Mouse (Mus musculus) ovary, adult 18-20 months (tissue): ENCODE measurements around the gene Unc13d.
"Not testable (repeated sequence)": the region's sequence is repeated elsewhere in the genome, so short reads cannot be mapped to it uniquely, and the experiment has no call there.

Experiments used
- DNase-seq: peaks from one replicate; pipeline ENCODE4 v3.0.0; 2022; ENCODE audit warnings: low spot score, mixed read lengths

Unc13d gene

GRCm38 (mm10) chr11:116100385-116100784, 22.6 kb upstream of the Unc13d start:
- DNase-seq: no peak

DNA sequence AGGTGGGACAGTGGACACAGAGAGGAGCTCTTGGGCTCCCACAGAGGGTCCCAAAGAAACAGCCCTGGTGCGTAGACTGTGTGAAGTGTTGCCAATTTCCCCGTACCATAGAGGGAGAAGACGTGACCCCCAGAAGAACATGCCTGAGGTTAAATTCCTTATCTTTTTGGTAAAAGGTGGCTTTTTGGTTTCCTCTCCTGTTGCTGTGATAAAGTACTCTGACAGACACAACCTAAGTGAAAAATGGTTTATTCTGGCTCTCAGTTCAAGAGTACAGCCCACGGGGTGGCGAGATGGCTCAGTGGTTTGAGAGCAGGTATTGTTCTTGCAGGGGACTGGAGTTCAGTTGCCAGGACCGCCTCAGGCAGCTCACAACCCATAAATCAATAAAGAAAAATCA, 21.7 kb upstream of the Unc13d start:
- no peak for DNase-seq

DNA sequence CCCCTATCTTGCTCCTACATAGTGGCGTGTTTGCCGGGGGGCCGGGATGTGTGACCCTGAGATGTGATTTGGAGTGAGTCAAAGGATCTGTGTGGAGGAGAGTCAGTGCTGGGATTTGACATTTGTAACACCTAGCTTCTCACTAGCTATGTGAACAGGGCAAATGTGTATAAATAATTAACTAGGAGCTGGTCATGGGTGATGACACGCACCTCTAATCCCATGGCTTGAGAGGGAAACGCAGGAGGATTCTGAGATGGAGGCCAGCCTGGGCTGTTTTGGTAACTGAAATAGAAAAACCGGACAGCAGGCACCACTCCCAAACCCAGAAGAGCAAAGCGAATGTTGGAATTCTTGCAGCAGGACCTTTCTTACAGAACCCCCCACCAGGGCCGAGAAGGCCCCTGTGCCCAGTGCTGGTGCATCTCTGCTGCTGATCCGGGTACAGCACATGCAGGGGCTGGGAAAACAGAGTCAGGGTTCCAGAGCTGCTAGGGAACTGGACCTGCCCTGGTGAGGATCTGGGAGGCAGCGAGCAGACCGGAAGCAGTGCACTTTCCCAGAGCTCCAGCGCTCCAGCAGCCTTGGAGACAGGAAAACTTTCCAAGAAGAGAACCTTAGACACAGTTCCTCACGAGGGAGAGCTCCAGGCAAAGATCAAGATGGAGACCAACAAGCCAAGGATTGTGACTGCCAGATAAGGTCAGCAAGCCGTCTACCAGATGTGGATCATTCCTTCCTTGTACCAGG, 21.1 kb upstream of the Unc13d start:
- DNase-seq: no peak

DNA sequence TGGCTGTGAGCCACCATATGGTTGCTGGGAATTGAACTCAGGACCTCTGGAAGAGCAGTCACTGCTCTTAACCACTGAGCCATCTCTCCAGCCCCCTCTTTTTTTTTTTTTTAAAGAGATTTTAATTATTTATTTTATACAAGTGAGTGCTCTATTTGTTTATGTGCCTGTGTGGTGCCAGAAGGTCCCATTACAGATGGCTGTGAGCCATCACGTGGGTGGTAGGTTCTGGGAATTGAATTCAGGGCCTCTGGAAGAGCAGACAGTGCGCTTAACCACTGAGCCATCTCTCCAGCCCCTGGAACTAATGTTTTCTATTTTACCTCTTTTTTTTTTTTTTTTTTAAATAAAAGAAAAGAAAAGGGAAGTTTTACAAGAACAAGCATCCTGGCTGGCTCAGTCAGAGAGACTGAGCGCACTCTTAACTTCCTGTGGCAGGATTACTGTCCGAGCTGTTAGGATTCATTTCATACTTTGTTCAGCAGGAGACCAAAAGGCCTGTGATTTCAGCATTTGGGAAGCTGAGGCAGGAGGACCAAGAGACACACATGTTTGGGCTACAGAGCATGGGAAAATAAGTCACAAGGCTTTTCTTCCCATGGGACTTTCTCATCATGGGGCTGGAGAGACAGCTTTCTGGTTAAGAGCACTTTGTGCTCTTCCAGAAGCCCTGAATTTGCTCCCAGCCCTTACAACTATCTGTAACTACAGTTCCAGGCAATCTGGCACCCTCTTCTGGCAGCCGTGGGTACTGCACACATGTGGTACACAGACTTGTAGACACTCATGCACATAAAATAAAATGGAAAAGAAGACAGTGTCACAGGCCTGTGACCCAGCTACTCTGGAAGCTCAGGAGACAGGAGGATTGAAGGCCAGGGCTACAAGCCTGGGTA, 18.7 kb upstream of the Unc13d start:
- no peak for DNase-seq

DNA sequence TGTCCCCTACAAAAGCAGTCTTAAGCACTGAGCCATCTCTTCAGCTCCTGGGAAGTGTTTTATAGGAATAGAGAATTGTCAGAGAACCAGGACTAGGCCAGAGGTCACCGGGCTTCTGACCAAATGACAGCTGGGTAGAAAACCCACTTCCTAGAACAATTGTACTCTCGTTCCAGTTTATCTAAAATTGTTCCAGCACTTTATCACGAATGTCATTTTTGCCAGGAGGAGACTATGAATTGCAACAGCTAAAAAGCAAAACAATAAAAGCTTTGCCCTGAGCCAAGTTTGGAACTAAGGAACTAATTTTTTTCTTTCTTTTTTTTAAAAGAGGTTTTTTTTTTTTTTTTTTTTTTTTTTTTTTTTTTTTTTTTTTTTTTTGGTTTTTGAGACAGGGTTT, 17.8 kb upstream of the Unc13d start:
- peak; percentile 70 for DNase-seq

DNA sequence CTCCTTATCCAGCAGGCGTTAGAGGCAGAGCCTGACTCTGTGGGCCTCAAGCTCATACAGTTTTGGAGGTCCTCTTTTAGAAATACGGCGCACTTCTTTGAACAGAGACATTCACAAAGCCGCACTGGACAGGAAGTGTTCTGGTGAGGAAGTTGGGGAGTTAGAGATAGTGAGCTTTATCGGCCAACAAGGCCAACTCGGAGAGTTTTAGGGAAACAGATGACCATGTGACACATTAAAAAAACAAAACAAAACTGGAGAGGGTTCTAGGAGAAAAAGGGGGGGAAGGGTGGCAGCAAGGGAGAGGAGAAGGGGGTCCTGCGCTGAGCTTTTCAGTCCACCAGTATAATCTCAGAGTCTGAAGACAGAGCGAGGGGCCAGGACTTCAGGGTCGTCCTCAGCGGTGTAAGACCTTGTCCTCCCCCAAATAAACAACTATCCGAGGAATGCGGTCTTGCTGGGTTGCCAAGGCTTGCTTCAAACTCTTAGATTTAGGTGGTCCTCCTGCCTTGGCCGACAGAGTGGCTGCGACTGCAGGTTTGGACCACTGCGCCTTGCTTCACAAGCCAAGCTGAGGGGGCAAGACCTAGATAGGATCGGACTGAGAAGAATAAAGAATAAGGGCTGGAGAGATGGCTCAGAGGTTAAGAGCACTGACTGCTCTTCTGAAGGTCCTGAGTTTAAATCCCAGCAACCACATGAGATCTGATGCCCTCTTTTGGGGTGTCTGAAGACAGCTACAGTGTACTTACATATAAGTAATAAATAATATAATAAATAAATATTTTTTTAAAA, 16.2 kb upstream of the Unc13d start:
- DNase-seq: peak; percentile 60

GRCm38 (mm10) chr11:116092959-116093358, 15.2 kb upstream of the Unc13d start:
- DNase-seq: not testable (repeated sequence)

DNA sequence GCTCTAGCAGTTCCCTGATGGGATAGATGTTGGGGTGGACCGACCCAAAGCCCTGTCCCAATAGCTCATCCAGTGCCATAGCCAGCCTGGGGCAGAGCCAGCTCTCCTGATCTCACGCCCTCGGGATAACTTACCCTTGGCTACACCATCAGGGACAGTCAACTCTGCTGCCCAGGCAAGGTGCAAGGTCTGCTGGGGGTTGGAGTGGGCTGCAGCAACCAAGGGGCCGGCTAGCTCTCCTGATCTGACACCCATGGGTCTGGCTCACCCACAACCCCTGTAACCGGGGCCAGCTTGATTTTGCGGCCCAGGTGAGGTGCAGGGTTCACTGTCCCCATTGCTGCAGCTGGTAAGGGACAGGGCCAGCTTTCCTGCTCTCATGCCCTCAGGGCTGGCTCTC, 13.8 kb upstream of the Unc13d start:
- no peak for DNase-seq

DNA sequence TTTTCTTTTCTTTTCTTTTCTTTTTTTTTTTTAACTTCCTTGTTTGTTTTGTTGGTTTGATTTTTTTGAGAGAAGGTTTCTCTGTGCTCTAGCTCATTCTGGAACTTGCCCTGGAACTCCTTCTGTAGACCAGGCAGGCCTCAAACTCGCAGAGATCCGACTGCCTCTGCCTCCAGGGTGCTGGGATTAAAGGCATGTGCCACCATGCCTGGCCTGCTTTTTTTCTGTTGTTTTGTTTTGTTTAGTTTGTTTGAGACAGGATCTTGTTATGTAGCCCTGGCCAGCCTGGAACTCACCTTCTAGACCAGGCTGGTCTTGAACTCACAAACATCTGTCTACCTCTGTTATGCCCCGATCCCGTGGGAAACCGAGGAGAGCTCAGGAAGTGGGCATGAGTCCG, 11.8 kb upstream of the Unc13d start:
- no peak for DNase-seq

DNA sequence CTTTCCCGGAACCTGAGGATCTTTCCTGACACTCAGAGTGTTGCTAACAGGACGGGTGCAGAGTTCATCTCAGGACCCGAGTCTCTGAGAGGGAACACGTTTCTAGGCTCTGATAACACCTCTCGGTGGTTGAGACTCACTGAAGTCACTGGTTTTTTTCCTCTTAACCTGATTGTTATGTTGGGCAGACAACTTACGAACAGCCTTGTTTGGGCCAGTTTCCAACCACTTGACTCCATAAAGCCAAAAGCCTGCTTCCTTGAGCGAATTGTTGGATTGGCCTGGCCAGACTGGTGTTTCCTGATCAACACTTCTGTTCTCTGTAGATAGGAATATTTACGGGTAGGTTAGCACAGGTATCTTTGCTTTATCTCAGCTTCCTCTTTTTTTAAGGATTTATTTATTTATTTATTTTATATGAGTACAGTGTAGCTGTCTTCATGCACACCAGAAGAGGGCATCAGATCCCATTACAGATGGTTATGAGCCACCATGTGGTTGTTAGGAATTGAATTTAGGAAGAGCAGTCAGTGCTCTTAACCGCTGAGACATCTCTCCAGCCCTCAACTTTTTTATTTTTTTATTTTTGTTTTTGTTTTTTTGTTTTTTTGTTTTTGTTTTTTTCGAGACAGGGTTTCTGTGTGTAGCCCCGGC, 11.1 kb upstream of the Unc13d start:
- no peak for DNase-seq

GRCm38 (mm10) chr11:116088188-116088587, 10.4 kb upstream of the Unc13d start:
- no peak for DNase-seq

- peak; percentile 75 for DNase-seq
These were observed 9.7 kb upstream of the Unc13d start for GRCm38 (mm10) chr11:116087194-116088130.

DNA sequence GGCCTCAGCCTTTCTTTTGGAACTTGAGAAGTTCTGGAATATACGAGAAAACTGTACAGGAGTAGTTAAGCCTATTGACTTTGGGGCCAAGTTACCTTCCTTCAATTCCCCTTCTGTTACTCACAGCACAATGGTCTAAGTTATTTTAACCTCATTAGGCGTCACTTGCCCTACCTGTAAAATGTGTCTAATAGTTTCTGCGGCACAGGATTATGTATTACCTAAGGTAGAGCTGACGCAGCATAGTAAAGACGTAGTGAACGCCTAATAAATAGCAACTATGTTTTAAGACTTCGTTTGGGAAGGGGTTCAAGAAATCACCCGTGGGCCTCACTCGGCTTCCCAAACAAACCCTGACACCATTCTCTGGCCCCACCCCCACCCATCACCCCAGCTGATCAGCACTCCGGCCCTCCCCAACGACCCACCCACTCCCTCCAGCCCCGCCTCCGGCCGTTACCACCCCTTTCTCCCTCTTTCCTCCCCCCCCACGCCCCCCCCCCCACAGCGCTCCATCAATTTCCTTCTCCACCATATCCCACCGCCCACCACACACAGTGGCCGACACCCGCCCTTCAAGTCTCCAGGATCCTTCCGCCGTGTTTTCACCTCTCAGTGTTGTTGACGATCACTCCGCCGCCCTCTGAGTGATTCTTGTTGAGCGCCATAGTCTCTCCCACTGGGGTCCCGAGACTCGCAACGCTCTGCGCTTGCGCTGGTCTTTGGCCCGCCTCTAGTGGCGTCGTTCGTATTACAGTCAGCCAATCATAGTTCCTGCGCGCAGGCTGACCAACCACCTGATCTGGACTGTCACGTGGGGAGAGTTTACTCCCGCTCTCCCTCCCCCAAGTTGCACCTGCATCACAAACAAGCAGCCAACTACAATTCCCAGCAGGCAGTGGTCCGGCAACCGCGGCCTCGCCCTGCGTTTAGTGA, 8.8 kb upstream of the Unc13d start, which contains the start of gene Wbp2:
Gene Wbp2 (minus strand): TSS at position 738 of the 936 bp plus-strand sequence.
- peak; percentile 99 for DNase-seq

- DNase-seq: no peak
These were observed 6.4 kb upstream of the Unc13d start for GRCm38 (mm10) chr11:116084166-116084565.

- no peak for DNase-seq
These were observed 5.4 kb upstream of the Unc13d start for GRCm38 (mm10) chr11:116083096-116083672.

DNA sequence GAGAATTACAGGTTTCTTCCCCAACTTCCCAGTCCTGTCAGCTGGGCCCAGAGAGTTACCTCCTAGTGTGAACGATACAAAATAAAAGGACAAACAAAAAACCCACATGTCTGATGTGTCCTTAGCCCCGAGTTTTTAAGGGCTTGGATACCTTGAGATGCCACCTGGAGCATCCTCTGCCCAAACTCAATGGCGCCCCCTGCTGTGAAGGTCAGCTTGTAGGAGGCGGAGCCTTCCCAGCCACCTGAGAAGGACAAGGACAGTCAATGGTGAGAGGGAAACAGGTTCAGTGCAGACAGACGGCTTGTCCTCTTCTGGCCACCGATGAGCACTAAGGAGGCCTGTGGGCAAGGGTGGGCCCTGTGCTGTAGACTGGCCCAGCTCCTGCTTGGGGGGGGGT, 3.3 kb upstream of the Unc13d start:
- DNase-seq: no peak

DNA sequence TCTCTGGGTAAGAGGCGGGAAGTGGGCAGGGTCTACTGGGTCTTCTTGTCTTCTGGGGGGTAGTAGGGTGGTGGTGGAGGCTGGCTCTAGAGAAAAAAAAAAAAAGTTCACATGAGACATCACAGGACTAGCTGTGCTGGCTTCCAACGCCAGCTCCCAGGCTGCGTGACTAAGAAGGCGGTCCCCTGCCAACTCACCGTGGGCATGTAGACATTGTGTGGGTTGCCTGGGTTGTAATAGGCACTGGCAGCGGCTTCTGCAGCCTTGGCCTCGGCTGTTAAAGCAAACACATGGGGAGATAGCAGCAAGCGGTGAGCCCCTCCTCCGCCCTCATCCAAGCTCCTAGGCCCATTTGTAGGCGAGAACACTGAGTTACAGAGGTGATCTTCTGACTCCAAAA, 1.8 kb upstream of the Unc13d start:
- no peak for DNase-seq

- DNase-seq: no peak
These were observed 1.0 kb upstream of the Unc13d start for GRCm38 (mm10) chr11:116078676-116079320.

- no peak for DNase-seq
These were observed 460 bp upstream of the Unc13d start for GRCm38 (mm10) chr11:116078221-116078620.
